Mouse (Mus musculus): ENCODE results near the gene Nf2. TPM values are rescaled to one million over a fixed set of nuclear protein-coding genes. Genes with fewer than 3 reads are reported as not detected.
"Not testable (repeated sequence)": the region's sequence is repeated elsewhere in the genome, so short reads cannot be mapped to it uniquely, and the experiment has no call there.

Gene Nf2
- polyA plus RNA-seq, 1 experiment from 2014 or later, result 72.9 TPM

DNA sequence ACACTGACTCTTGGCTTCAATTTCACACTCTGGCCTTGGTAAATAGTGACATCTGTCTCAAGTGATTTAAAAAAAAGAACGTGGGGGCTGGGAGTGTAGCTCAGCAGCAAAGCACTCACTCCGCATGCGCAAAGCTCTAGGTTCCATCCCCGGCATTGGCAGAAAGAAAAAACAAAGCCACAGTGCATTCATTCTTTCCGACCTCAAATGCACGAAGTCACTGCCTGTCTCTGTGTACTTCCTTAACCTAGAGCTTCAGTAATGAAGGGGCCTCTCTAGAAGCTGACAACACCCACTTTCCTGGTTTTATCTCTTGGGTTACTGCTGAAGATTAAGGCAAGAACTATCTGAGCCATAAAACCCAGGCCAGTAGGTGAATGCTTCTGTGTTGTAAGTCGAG, 45.4 kb downstream of the Nf2 start:
- Histone ChIP-seq H3K27me3 (replicated peaks; ENCODE audit: control insufficient read depth, insufficient read depth, low read length) (no peaks in the 10 kb centered on the region), H3K9ac (replicated peaks; ENCODE audit: low read depth, low read length) (no peak overlapping the region), H3K4me3 (replicated peaks; ENCODE audit: low read length) (no peak overlapping the region), H3K36me3 (ENCODE audit: control insufficient read depth, insufficient read depth) (peaks cover 4% of the 10 kb centered on the region; the same call in 1 of the 2 replicates), H3K9me3 (ENCODE audit: control insufficient read depth, low read length) (no peaks in the 10 kb centered on the region), H3K4me1 (replicated peaks; ENCODE audit: control insufficient read depth, insufficient read depth, low read length) (peaks cover 19% of the 10 kb centered on the region), H3K4me2 (ENCODE audit: low read length) (no peak overlapping the region), H3K27ac (ENCODE audit: low read length) (peak overlapping the region; percentile 54)
- ATAC-seq, result no peak; the same call in 1 of the 2 replicates
- WGBS, result 30% methylated on average over 7 of the region's 7 CpGs

DNA sequence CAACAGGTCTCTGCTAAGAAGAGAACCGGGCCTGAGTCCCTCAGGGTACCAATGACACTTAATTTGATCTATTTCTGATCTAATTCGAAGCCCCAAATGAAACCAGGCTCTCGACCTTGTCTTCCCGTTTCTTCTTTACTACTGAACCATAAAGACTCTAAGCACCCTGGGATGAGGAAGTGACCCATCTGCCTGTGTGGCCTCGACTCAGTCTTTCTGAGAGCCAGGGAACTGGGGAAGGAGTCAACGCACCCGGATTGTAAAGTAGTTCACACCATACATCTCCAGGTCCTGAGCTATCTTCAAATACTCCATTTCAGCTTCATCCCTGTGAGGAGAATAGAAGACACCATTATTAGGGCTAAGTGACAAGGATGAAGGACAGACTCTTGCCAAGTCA, 45.9 kb downstream of the Nf2 start:
- Histone ChIP-seq H3K4me2 (ENCODE audit: low read length) (no peak overlapping the region), H3K4me3 (replicated peaks; ENCODE audit: low read length) (no peak overlapping the region), H3K27ac (ENCODE audit: low read length) (peak overlapping the region; percentile 50), H3K4me1 (replicated peaks; ENCODE audit: control insufficient read depth, insufficient read depth, low read length) (peaks cover 19% of the 10 kb centered on the region), H3K36me3 (ENCODE audit: control insufficient read depth, insufficient read depth) (peaks cover 4% of the 10 kb centered on the region; the same call in 1 of the 2 replicates), H3K9ac (replicated peaks; ENCODE audit: low read depth, low read length) (no peak overlapping the region), H3K27me3 (replicated peaks; ENCODE audit: control insufficient read depth, insufficient read depth, low read length) (no peaks in the 10 kb centered on the region), H3K9me3 (ENCODE audit: control insufficient read depth, low read length) (no peaks in the 10 kb centered on the region)
- peak; percentile 36; the same call in 1 of the 2 replicates for ATAC-seq
- WGBS, result 9% methylated on average over 7 of the region's 7 CpGs

DNA sequence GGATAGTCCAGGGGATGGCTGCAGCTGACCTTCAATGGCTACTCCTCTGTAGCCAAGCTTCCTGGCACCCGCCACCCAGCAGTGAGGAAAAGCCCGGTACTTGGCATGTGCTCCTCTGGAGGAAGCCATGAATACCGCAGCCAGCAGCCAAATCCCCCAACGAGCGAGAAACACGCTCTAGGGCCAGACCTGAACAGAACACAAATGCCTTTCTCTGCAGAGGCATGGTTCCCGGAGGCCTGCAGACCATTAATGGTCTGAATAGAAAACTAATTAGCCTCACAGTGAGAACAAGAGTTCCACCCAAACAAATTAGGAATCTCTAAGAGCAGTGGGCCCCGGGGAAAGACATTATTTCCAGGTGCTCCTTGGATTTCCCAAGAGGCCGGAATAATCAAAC, 46.3 kb downstream of the Nf2 start:
- Histone ChIP-seq H3K36me3 (ENCODE audit: control insufficient read depth, insufficient read depth) (peaks cover 4% of the 10 kb centered on the region; the same call in 1 of the 2 replicates), H3K4me2 (ENCODE audit: low read length) (no peak overlapping the region), H3K4me1 (replicated peaks; ENCODE audit: control insufficient read depth, insufficient read depth, low read length) (peaks cover 19% of the 10 kb centered on the region), H3K9me3 (ENCODE audit: control insufficient read depth, low read length) (no peaks in the 10 kb centered on the region), H3K4me3 (replicated peaks; ENCODE audit: low read length) (no peak overlapping the region), H3K9ac (replicated peaks; ENCODE audit: low read depth, low read length) (no peak overlapping the region), H3K27me3 (replicated peaks; ENCODE audit: control insufficient read depth, insufficient read depth, low read length) (no peaks in the 10 kb centered on the region), H3K27ac (ENCODE audit: low read length) (peak overlapping the region; percentile 50)
- 11% methylated on average over 9 of the region's 9 CpGs for WGBS
- ATAC-seq, result peak; percentile 97

DNA sequence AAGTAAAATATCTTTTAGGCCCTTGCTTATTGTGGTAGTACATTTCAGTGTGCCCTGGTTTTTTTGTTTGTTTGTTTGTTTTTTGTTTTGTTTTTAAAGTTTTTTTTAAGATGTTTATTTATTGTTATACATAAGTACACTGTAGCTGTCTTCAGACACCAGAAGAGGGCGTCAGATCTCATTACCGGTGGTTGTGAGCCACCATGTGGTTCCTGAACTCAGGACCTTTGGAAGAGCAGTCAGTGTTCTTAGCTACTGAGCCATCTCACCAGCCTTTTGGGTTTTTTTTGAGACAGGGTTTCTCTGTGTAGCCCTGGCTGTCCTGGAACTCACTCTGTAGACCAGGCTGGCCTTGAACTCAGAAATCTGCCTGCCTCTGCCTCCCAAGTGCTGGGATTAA, 46.9 kb downstream of the Nf2 start:
- not testable (repeated sequence) for H3K9me3 ChIP-seq (ENCODE audit: control insufficient read depth, low read length); H3K4me2 ChIP-seq (ENCODE audit: low read length); ATAC-seq; H3K36me3 ChIP-seq (ENCODE audit: control insufficient read depth, insufficient read depth); H3K4me3 ChIP-seq (replicated peaks; ENCODE audit: low read length); H3K27ac ChIP-seq (ENCODE audit: low read length); H3K9ac ChIP-seq (replicated peaks; ENCODE audit: low read depth, low read length); H3K27me3 ChIP-seq (replicated peaks; ENCODE audit: control insufficient read depth, insufficient read depth, low read length)
- H3K4me1 ChIP-seq (replicated peaks; ENCODE audit: control insufficient read depth, insufficient read depth, low read length), result peaks cover 19% of the 10 kb centered on the region
- 89% methylated on average over 2 of the region's 2 CpGs for whole genome bisulfite sequencing

DNA sequence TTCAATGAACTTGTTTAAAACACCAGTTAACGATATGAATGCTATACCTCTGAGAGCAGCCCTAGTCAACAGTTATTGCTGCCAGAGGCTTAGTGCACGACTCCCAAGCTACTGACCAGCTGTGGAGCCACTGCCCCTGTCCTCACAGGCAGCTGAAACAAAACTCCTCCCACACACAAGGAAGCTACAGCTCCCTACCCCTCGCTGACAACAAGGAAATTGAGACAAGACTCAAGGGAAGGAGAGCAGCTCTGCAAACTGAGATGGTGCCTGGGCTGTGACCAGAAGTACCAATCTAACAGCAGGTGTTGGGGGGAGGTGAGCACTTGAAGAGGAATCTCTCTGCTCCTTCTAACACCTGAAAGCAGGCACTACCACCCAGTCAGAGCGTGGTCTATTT, 48.7 kb downstream of the Nf2 start:
- H3K27ac ChIP-seq (ENCODE audit: low read length), result no peak overlapping the region
- no peak overlapping the region for H3K9ac ChIP-seq (replicated peaks; ENCODE audit: low read depth, low read length)
- no peak for ATAC-seq
- H3K9me3 ChIP-seq (ENCODE audit: control insufficient read depth, low read length), result no peaks in the 10 kb centered on the region
- no peak overlapping the region for H3K4me2 ChIP-seq (ENCODE audit: low read length)
- H3K36me3 ChIP-seq (ENCODE audit: control insufficient read depth, insufficient read depth), result peaks cover 4% of the 10 kb centered on the region; the same call in 1 of the 2 replicates
- H3K4me3 ChIP-seq (replicated peaks; ENCODE audit: low read length), result no peak overlapping the region
- peaks cover 19% of the 10 kb centered on the region for H3K4me1 ChIP-seq (replicated peaks; ENCODE audit: control insufficient read depth, insufficient read depth, low read length)
- H3K27me3 ChIP-seq (replicated peaks; ENCODE audit: control insufficient read depth, insufficient read depth, low read length), result no peaks in the 10 kb centered on the region
- WGBS, result 60% methylated on average over 4 of the region's 4 CpGs

DNA sequence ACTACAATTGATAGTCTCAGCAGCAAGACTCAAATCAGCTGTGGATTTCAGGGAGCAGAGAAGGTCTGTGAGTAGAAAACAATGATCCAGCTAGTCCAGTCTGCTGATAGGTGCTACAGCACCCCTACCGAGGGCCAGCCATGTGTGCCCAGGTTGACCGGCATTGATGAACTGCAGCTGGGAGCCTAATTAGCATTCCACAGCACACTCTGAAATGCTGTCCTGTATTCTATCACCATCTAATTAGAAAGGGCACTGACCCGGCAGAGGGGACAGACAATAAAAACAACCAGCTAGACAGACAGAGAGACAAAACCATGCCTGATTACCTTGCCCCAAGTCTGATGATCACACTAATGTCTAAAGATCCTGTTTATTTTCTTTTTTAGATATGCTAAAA, 56.3 kb downstream of the Nf2 start:
- 4% methylated on average over 3 of the region's 3 CpGs for WGBS
- H3K27ac ChIP-seq (ENCODE audit: low read length), result no peak overlapping the region
- H3K9ac ChIP-seq (replicated peaks; ENCODE audit: low read depth, low read length), result no peak overlapping the region
- no peaks in the 10 kb centered on the region for H3K9me3 ChIP-seq (ENCODE audit: control insufficient read depth, low read length)
- H3K4me2 ChIP-seq (ENCODE audit: low read length), result no peak overlapping the region
- ATAC-seq, result no peak
- H3K4me3 ChIP-seq (replicated peaks; ENCODE audit: low read length), result no peak overlapping the region
- H3K27me3 ChIP-seq (replicated peaks; ENCODE audit: control insufficient read depth, insufficient read depth, low read length), result no peaks in the 10 kb centered on the region
- H3K4me1 ChIP-seq (replicated peaks; ENCODE audit: control insufficient read depth, insufficient read depth, low read length), result peaks cover 10% of the 10 kb centered on the region
- peaks cover 4% of the 10 kb centered on the region for H3K36me3 ChIP-seq (ENCODE audit: control insufficient read depth, insufficient read depth)

DNA sequence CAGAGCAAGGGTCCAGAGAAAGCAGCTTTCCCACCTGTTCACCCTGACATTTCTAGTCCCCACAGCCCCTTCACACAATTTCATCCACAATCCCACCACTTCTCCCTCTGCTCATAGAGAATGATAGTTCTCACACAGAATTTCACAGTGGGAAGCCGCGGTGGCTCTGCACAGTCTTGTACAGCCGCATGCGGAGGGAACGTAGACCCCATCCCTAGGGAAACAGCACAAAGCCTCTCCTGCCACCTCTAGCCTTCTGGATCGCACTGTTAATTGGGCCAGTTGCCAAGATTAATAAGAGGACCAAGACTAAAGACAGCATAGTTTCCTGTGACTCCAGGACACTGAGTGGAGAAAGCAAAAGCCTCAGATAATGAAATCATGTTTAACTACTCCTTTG, 57.8 kb downstream of the Nf2 start:
- H3K9ac ChIP-seq (replicated peaks; ENCODE audit: low read depth, low read length), result no peak overlapping the region
- no peaks in the 10 kb centered on the region for H3K27me3 ChIP-seq (replicated peaks; ENCODE audit: control insufficient read depth, insufficient read depth, low read length)
- no peak for ATAC-seq
- WGBS, result 8% methylated on average over 6 of the region's 6 CpGs
- H3K9me3 ChIP-seq (ENCODE audit: control insufficient read depth, low read length), result no peaks in the 10 kb centered on the region
- H3K4me1 ChIP-seq (replicated peaks; ENCODE audit: control insufficient read depth, insufficient read depth, low read length), result peaks cover 10% of the 10 kb centered on the region
- no peak overlapping the region for H3K4me3 ChIP-seq (replicated peaks; ENCODE audit: low read length)
- H3K4me2 ChIP-seq (ENCODE audit: low read length), result no peak overlapping the region
- H3K27ac ChIP-seq (ENCODE audit: low read length), result no peak overlapping the region
- peaks cover 9% of the 10 kb centered on the region for H3K36me3 ChIP-seq (ENCODE audit: control insufficient read depth, insufficient read depth)

DNA sequence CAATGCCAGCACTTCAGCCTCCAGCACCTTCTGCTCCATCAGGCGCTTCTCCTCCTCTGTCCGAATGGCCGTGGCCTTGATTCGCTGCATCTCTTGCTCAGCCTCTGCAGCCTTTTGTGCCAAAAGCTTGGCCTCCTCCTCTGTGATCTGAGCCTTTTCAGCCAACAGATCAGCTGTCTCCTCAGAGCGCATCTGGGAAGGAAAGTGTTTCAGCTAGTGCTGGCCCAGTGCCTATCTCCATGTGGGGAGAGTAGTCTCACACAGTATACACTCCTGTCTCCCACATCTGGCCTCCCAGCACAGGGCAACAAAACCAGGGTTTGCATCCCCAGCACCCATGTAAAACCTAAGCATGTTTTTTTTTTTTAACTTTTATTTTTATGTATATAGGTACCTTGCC, 59.6 kb downstream of the Nf2 start:
- H3K27ac ChIP-seq (ENCODE audit: low read length), result no peak overlapping the region
- no peak for ATAC-seq
- no peak overlapping the region for H3K4me2 ChIP-seq (ENCODE audit: low read length)
- H3K27me3 ChIP-seq (replicated peaks; ENCODE audit: control insufficient read depth, insufficient read depth, low read length), result no peaks in the 10 kb centered on the region
- no peaks in the 10 kb centered on the region for H3K9me3 ChIP-seq (ENCODE audit: control insufficient read depth, low read length)
- peaks cover 10% of the 10 kb centered on the region for H3K4me1 ChIP-seq (replicated peaks; ENCODE audit: control insufficient read depth, insufficient read depth, low read length)
- 88% methylated on average over 5 of the region's 5 CpGs for WGBS
- peaks cover 18% of the 10 kb centered on the region for H3K36me3 ChIP-seq (ENCODE audit: control insufficient read depth, insufficient read depth)
- no peak overlapping the region for H3K9ac ChIP-seq (replicated peaks; ENCODE audit: low read depth, low read length)
- H3K4me3 ChIP-seq (replicated peaks; ENCODE audit: low read length), result no peak overlapping the region

DNA sequence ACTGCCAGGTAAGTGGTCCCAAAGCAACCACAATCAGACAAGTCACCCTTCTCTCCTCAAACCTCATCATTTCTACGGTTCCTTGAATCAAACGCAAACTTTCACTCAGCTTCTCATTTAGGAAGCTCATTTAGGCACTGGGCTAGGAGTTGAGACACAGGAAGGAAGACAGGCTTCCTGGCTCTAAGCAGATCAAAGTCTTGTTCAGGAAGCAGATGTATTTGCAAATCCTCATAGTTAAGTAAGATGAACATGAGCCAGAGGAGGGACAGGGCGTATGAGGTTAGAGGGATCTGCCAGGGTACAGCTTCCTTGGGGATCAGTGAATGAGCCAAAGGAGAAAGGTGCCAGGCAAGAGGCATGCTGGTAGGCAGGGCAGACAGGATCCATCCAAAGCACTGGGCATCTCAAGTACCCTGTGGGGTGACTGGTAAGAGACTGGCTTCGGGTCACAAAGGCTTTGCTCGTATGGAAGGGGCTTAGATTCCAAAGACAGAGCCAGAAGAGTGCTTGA, 64.7 kb downstream of the Nf2 start:
- 81% methylated on average over 5 of the region's 5 CpGs for WGBS
- Histone ChIP-seq H3K4me2 (ENCODE audit: low read length) (no peak overlapping the region), H3K4me3 (replicated peaks; ENCODE audit: low read length) (no peak overlapping the region), H3K4me1 (replicated peaks; ENCODE audit: control insufficient read depth, insufficient read depth, low read length) (no peaks in the 10 kb centered on the region), H3K9ac (replicated peaks; ENCODE audit: low read depth, low read length) (no peak overlapping the region), H3K9me3 (ENCODE audit: control insufficient read depth, low read length) (no peaks in the 10 kb centered on the region), H3K27ac (ENCODE audit: low read length) (no peak overlapping the region), H3K27me3 (replicated peaks; ENCODE audit: control insufficient read depth, insufficient read depth, low read length) (no peaks in the 10 kb centered on the region), H3K36me3 (ENCODE audit: control insufficient read depth, insufficient read depth) (peaks cover 26% of the 10 kb centered on the region)
- ATAC-seq, result no peak

DNA sequence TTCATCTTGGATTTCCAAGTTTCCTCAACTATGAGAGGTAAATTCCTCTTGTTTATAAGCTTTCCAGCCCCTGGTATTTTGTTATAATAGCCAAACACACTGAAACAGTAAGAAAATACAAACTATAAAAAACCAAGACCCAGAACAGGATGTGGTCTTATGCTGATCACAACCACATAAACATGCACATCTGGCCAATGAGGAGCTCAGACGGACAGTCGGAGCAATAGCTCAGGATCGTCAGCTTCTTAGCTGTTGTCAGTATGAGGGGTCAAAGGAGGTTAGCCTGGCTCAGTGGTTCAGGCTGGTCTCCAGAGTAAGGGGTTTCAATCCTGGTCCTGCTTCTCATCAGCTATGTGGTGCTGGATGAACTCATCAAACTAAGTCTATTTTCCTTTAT, 66.2 kb downstream of the Nf2 start:
- Histone ChIP-seq H3K9me3 (ENCODE audit: control insufficient read depth, low read length) (no peaks in the 10 kb centered on the region), H3K4me3 (replicated peaks; ENCODE audit: low read length) (no peak overlapping the region), H3K36me3 (ENCODE audit: control insufficient read depth, insufficient read depth) (peaks cover 26% of the 10 kb centered on the region), H3K27ac (ENCODE audit: low read length) (no peak overlapping the region), H3K4me2 (ENCODE audit: low read length) (no peak overlapping the region), H3K4me1 (replicated peaks; ENCODE audit: control insufficient read depth, insufficient read depth, low read length) (no peaks in the 10 kb centered on the region), H3K27me3 (replicated peaks; ENCODE audit: control insufficient read depth, insufficient read depth, low read length) (no peaks in the 10 kb centered on the region), H3K9ac (replicated peaks; ENCODE audit: low read depth, low read length) (no peak overlapping the region)
- ATAC-seq, result no peak
- WGBS, result 92% methylated on average over 3 of the region's 3 CpGs

All from forebrain, embryonic 16.5 days (tissue).